Mouse (Mus musculus) brain, embryonic 14.5 days (tissue): ENCODE results near the gene Il1rn. TPM values are rescaled to one million over a fixed set of nuclear protein-coding genes. Genes with fewer than 3 reads are reported as not detected.

Experiments
- DNase-seq: peaks from one replicate; pipeline ENCODE4 v3.0.0-alpha.2; 2011; ENCODE audit warnings: low read depth
- CTCF ChIP-seq: fragments of 200-500 bp; IDR thresholded peaks from 2 replicates; pipeline ENCODE4 v1.5.1; 2012; ENCODE audit warnings: inconsistent platforms, mild to moderate bottlenecking, moderate library complexity, borderline replicate concordance; ENCODE audit not compliant: insufficient read depth, insufficient read length; ENCODE audit errors: extremely low read depth
- POLR2A ChIP-seq: fragments of 200-500 bp; IDR thresholded peaks from 2 replicates; pipeline ENCODE4 v1.6.1; 2012; ENCODE audit warnings: mild to moderate bottlenecking, inconsistent platforms, borderline replicate concordance; ENCODE audit not compliant: poor library complexity, insufficient read depth, insufficient read length, severe bottlenecking; ENCODE audit errors: extremely low read depth
- polyA plus RNA-seq: library from polyadenylated mRNA; depleted of rRNA; stranded (reverse); fragments of >200 nt; gene quantifications from 2 replicates; pipeline ENCODE4 v1.2.3, GENCODE M21; 2012

The Il1rn gene
- polyA plus RNA-seq, 1 experiment = 0.08 TPM

GRCm38 (mm10) chr2:24347926-24348325 is 11.3 kb downstream of the Il1rn start:
- TF ChIP-seq CTCF = no peak
- TF ChIP-seq POLR2A = no peak
- no peak for DNase-seq

DNA sequence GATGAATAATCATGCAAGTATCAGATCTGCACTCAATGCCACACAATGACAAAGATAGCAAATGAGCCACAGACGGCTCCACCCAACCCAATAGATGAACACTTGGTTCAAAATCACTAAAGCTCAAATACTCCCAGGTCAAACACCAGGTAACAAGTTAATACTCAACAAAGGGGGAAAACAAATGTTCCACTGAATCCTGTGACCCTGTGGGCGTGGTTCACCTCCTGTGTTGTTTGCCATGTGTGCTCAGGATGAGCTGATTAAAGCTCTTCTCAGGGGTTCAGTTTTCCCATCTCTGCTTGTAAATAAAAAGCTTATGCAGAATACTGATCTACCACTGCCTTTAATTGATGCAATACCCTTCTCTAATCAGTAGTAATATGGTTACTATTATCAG is 14.5 kb downstream of the Il1rn start:
- no peak for DNase-seq

GRCm38 (mm10) chr2:24353042-24353441 is 16.4 kb downstream of the Il1rn start:
- no peak for DNase-seq
- TF ChIP-seq POLR2A (no peak), CTCF (no peak)

More for the DNA sequence above, 14.5 kb downstream of the Il1rn start:
- TF ChIP-seq POLR2A = no peak
- no peak for TF ChIP-seq CTCF

- TF ChIP-seq POLR2A (no peak), CTCF (peak; percentile 32; the same call in 1 of the 2 replicates)
- peak; percentile 60 for DNase-seq
Measured at GRCm38 (mm10) chr2:24357642-24358041, 21.0 kb downstream of the Il1rn start.

DNA sequence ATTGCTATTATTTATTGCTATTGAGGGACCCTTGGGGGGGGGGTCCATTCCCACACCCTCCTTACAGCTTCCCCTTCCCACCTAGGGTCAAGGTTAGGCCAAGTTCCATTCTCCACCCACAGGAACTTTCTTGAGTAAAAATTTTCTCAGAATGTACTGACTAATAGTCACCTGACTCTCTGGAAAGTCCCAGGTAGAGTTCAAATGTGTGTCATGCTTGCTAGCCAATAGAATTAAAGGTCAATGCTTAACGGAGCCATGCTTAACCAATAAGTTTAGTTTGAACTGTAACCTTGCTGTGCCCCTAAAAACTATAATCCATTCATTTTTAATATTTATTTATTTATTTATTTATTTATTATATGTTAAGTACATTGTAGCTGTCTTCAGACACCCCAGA is 22.7 kb downstream of the Il1rn start:
- no peak for TF ChIP-seq CTCF
- no peak for TF ChIP-seq POLR2A
- DNase-seq = no peak

GRCm38 (mm10) chr2:24363818-24364217 is 27.2 kb downstream of the Il1rn start:
- DNase-seq = no peak
- TF ChIP-seq CTCF = no peak
- no peak for TF ChIP-seq POLR2A

GRCm38 (mm10) chr2:24366214-24366975 is 29.7 kb downstream of the Il1rn start:
- no peak for TF ChIP-seq CTCF
- TF ChIP-seq POLR2A = no peak
- no peak for DNase-seq

DNA sequence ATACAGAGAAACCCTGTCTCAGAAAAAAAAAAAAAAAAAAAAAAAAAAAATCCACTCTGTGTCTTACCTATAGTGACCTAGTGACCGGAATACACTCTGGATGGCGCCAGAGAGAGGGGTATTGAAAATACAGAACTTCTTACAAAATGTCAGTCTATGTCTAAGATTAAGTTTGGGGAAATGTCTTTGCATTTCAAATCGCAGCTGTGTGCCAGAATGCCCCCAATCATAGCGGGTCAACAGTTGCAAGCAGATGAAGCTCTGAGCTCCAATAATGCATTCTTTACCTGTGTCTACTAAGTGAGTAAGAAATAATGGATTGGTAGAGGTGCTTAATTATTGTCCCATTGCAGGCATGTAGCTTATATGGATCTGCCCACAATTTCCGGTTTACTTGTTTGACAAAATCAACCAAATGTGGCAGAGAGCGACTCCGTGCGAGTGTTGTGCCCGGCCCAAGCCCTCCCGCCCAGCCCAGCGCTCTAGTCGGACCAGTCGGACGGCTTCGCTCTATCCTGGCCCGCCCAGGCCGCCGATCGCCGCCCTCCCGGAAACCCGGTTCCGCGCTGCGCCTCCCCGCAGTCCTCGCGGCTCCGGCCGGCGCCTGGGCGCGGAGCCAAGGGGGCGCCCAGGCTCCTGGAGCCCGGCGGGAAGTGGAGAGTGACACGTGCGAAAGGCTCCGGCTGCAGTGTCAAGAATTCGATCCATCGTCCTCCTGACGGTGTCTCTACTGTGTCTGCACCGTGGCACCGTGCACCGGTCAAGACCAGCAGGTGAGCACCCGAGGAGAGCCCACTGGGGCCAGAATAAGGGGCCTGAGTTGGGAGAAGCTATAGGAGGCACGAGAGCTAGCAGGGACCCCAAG is 30.6 kb downstream of the Il1rn start, which contains the start of gene Psd4:
TSS of gene Psd4 (plus strand) at position 551 of the 865 bp plus-strand sequence.
- no peak for TF ChIP-seq POLR2A
- TF ChIP-seq CTCF = no peak
- DNase-seq = peak; percentile 71

- TF ChIP-seq CTCF = no peak
- TF ChIP-seq POLR2A = no peak
- DNase-seq = no peak
Measured at GRCm38 (mm10) chr2:24367895-24368261, 31.2 kb downstream of the Il1rn start.

DNA sequence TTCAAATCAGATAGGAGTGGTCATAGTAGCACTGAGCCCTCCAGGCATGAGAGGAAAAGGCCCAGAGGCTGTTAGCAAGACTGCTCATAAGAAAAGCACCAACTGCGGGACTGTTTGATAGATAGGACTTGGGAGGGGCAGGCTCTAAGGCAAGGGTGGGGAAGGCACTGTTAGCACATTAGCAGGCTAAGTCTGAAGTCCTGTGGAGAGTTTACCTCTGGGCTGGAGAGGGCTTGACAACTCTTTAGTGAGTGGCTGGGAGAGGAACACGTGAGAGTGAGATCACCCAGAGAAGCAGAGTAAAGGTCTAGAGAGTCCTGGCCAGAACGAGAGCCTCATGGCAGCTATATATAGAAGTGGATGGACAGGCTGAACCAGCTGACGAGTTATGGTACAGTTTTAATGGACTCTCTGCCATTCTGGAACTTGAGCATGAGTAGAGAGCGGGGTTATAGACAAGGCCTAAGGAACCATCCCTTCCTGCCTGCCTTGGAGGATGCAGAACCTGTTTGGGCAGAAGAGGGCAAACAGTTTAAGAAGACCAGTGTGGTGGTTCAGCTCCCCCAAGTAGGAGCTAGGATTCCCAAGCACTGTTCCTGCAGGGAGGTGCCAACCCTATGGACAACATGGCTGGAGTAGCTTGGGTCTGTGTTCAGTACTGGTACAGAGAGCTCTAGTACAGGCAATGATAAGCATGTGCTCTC is 42.2 kb downstream of the Il1rn start:
- TF ChIP-seq POLR2A (no peak), CTCF (no peak)
- no peak for DNase-seq
